Mouse (Mus musculus): ENCODE data around the gene Gm20708. TPM values are rescaled to one million over a fixed set of nuclear protein-coding genes. Genes with fewer than 3 reads are reported as not detected.

Gene Gm20708
- polyA plus RNA-seq, 1 experiment from 2014 or later = 0.78 TPM

DNA sequence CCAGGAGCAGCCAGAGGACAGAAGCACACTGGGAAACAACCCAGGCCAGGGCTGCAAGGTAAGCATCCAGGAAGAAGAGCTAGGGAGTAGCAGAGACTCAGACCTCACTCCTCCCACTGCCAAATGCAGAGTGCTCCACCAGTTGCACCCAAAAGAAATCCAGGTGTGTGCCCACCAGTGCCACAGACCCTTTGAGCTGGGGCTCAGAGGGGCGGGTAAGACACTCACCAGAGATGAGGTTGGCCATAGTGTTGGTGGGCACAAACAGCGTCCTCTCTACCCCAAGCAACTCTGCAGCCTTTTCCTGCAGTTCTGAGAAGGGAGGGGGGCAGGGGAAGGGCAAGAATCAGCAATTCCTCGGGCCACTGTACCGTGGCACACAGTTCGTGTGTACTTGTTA lies 61.9 kb downstream of the Gm20708 start:
- Histone ChIP-seq H3K4me2 (no peak overlapping the region), H3K36me3 (no peaks in the 10 kb centered on the region), H3K27ac (replicated peaks) (no peak overlapping the region), H3K9me3 (no peaks in the 10 kb centered on the region), H3K4me1 (peaks cover 37% of the 10 kb centered on the region), H3K27me3 (replicated peaks) (peaks cover 9% of the 10 kb centered on the region), H3K9ac (no peak overlapping the region), H3K4me3 (no peak overlapping the region)
- 78% methylated on average over 5 of the region's 5 CpGs for WGBS
- no peak for ATAC-seq (ENCODE audit: extremely low read depth, insufficient number of reproducible peaks, low FRiP score, low TSS enrichment)

DNA sequence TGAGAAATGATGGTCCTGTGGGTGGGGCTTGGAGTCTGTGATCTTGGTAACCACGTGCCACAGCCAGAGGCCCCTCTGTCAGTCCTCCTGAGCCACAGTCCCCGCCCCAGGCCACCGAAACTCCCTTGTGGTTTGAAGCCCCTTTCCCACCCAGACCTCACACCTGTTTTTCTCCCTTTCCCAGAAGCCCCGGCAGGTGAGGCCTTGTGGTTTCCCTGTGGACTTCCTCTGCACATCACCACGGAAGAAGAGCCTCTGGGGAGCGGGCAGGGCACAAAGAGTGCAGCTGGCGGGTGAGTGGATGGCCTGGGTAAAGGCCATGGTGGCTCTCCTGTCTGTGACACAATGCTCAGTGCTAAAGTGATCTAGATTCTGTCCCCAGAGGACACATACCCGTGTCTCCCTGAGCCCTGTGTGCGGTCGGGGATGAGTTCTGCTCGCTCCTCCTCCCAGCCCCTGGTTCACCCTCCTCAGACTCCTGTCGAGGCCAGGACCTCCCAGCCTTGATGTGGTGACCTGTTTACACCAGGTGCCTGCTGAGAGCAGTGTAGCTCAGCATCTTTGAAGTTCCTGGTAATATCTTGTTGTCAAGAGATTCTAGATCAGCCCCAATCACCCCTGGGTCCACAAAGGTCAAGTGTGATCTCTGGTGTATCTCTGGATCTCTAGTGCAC lies 62.6 kb downstream of the Gm20708 start:
- Histone ChIP-seq H3K4me2 (peak overlapping the region; percentile 94; the same call in 1 of the 2 replicates), H3K27ac (replicated peaks) (no peak overlapping the region), H3K36me3 (no peaks in the 10 kb centered on the region), H3K27me3 (replicated peaks) (peaks cover 9% of the 10 kb centered on the region), H3K9ac (no peak overlapping the region), H3K4me3 (no peak overlapping the region), H3K9me3 (no peaks in the 10 kb centered on the region), H3K4me1 (peaks cover 44% of the 10 kb centered on the region)
- ATAC-seq (ENCODE audit: extremely low read depth, insufficient number of reproducible peaks, low FRiP score, low TSS enrichment) = no peak
- WGBS = 59% methylated on average over 12 of the region's 12 CpGs

DNA sequence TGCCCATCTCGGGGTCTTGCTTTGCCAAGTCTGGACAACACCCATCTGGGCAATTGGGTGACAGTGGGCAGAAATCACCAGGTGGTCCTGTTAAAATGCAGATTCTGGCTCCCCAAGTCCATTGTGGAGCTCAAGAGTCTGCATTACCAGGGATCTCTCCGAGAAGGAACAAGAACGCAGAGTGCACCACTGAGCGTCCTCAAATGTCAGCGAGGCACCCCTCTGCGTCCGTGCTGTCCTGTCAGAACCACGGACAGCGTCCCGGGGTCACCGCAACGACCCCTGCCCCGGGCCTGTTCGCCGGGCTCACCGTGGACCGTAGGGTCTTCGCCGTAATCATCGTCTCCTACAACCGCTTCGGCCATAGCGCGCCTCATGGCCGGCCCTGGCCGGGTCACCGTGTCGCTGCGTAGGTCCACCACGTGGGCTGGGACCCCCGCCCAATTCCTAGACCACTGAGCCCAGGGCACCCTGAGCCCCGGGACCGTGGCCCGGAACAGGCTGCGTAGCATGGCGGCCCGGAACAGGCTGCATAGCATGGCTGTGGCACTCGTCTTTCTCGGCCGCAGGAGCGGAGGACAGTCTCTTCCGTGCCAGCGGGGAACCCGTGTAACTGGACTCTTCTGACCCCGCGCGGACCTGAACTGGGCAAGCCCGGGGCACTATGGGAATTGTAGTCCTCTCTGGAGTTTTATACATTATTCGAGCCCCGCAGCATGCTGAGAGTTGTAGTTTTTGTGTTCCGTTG lies 63.6 kb downstream of the Gm20708 start, which contains the start of gene Tha1:
Tha1 (minus strand) TSS at position 621 of the 748 bp plus-strand sequence.
- Histone ChIP-seq H3K4me2 (peak within 1 kb of the TSS; percentile 94), H3K9ac (peak within 1 kb of the TSS; percentile 85), H3K9me3 (no peaks in the 10 kb centered on the region), H3K4me1 (peaks cover 54% of the 10 kb centered on the region), H3K27me3 (replicated peaks) (peaks cover 9% of the 10 kb centered on the region), H3K36me3 (no peaks in the 10 kb centered on the region), H3K4me3 (peak within 1 kb of the TSS; percentile 74), H3K27ac (replicated peaks) (peak within 1 kb of the TSS; percentile 40; the same call in 1 of the 2 replicates)
- 2% methylated on average over 51 of the region's 51 CpGs for WGBS
- ATAC-seq (ENCODE audit: extremely low read depth, insufficient number of reproducible peaks, low FRiP score, low TSS enrichment) = peak; percentile 33; the same call in 1 of the 2 replicates

DNA sequence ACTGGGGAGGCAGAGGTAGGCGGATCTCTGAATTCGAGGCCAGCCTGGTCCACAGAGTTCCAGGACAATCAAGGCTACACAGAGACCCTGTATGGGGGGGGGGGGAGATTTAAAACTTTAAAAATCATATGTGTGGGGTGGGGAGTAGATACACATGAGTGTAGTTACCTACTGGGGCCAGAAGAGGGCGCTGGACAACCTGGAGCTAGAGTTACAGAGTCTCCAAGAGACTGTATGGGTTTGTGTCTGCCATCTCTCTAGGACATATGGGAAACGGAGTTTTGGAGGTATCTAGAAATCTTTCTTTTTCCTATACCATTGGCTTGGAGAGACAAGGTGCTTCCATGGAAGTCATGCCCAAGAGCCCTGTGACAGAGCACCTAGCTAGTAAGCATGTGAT lies 65.0 kb downstream of the Gm20708 start:
- 65% methylated on average over 4 of the region's 4 CpGs for WGBS
- Histone ChIP-seq H3K36me3 (no peaks in the 10 kb centered on the region), H3K9ac (no peak overlapping the region), H3K4me3 (no peak overlapping the region), H3K27me3 (replicated peaks) (peaks cover 9% of the 10 kb centered on the region), H3K4me2 (no peak overlapping the region), H3K4me1 (peaks cover 68% of the 10 kb centered on the region), H3K9me3 (no peaks in the 10 kb centered on the region), H3K27ac (replicated peaks) (no peak overlapping the region)
- ATAC-seq (ENCODE audit: extremely low read depth, insufficient number of reproducible peaks, low FRiP score, low TSS enrichment) = no peak

DNA sequence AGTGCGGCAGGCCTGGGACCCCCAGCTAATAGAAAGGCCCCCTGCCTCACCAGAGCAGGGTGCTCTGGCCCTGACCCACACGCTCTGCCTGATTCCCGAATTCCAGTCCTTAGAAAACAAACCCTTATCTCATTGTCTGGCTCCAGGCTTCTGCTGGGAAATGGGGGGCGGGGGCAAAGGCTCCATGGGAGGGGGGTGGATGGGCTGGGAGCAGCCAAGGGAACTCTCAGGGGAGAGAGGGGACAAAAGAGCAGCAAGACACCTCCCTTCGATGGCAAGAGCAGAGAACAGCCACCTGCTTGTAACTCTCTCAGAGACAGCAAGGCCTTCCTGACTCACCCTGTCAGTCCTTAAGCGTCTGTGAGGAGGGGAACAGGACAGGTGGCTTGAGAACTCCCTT lies 66.2 kb downstream of the Gm20708 start:
- peak overlapping the region; percentile 71 for H3K27ac ChIP-seq (replicated peaks)
- peak overlapping the region; percentile 65 for H3K9ac ChIP-seq
- no peaks in the 10 kb centered on the region for H3K9me3 ChIP-seq
- H3K4me1 ChIP-seq = peaks cover 68% of the 10 kb centered on the region
- 7% methylated on average over 6 of the region's 6 CpGs for WGBS
- no peaks in the 10 kb centered on the region for H3K36me3 ChIP-seq
- no peak overlapping the region for H3K4me3 ChIP-seq
- H3K27me3 ChIP-seq (replicated peaks) = peaks cover 9% of the 10 kb centered on the region
- no peak for ATAC-seq (ENCODE audit: extremely low read depth, insufficient number of reproducible peaks, low FRiP score, low TSS enrichment)
- H3K4me2 ChIP-seq = peak overlapping the region; percentile 29; the same call in 1 of the 2 replicates

DNA sequence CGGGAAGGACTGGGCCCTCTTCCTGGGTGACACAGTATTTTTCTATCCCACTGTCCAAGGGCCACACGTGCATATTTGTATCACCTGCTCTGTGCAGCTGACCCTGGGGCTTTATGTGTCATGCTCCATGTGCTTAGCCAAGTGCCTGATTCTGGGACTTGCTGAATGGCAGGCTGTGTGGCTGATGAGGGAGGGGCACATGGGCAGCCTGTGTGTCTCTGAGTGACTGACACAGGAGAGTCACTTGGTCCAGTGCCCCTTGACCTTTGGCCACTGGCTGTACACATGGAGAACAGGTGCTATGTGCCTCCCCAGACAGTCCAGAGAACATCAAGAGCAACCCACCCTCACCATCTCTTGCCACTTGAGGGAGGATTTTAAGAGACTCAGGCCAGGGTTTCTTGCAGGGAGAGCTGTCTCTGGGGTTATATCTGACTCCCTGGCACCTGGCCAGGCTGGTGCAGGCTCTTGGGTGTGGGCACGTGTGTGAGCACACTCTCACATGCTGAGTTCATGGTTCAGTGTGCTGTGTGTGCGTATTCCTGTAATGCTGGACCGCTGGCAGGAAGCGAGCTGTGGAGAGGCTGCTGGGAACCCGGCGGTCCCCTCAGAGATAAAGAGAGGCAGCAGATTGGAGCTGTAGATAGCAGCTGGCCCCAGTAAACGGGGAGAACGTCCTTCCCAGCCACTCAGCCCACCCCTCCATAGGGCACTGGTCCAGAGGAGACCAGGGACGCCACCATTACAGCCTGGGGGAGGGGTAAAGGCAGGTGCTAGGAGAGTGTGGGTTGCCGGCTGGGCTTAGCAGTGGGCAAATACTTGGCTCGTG lies 68.7 kb downstream of the Gm20708 start:
- peak overlapping the region; percentile 29 for H3K27ac ChIP-seq (replicated peaks)
- no peak; the same call in 1 of the 2 replicates for ATAC-seq (ENCODE audit: extremely low read depth, insufficient number of reproducible peaks, low FRiP score, low TSS enrichment)
- H3K9ac ChIP-seq = peak overlapping the region; percentile 65
- no peaks in the 10 kb centered on the region for H3K27me3 ChIP-seq (replicated peaks)
- H3K4me2 ChIP-seq = peak overlapping the region; percentile 54
- H3K9me3 ChIP-seq = no peaks in the 10 kb centered on the region
- 13% methylated on average over 13 of the region's 13 CpGs for WGBS
- peaks cover 77% of the 10 kb centered on the region for H3K4me1 ChIP-seq
- peak overlapping the region; percentile 29 for H3K4me3 ChIP-seq
- H3K36me3 ChIP-seq = no peaks in the 10 kb centered on the region

DNA sequence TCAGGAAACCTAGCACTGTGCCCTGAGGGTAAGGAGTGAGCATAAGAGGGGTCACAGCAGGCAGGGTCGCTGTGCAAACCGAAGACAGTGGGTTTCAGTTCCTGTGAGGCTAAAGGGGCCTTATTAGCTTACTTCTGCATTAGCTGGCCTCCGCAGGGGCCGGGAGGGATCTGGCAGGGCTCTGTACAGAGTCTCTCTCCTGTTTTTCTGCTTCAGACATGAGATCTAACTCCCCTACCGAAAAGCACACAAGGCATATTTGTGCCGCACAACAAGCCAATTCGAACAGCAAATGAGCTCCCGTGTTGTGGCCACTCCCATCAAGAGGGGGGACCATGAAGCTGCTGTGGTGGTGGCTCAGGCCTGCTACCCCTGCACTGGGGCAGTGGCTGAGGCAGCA lies 69.4 kb downstream of the Gm20708 start:
- Histone ChIP-seq H3K27me3 (replicated peaks) (peaks cover 3% of the 10 kb centered on the region; the same call in 1 of the 2 replicates), H3K9me3 (no peaks in the 10 kb centered on the region), H3K4me2 (peak overlapping the region; percentile 54), H3K27ac (replicated peaks) (peak overlapping the region; percentile 29), H3K4me1 (peaks cover 74% of the 10 kb centered on the region), H3K36me3 (no peaks in the 10 kb centered on the region), H3K4me3 (peak overlapping the region; percentile 29; the same call in 1 of the 2 replicates), H3K9ac (peak overlapping the region; percentile 65)
- ATAC-seq (ENCODE audit: extremely low read depth, insufficient number of reproducible peaks, low FRiP score, low TSS enrichment) = no peak
- WGBS = 36% methylated on average over 8 of the region's 8 CpGs

DNA sequence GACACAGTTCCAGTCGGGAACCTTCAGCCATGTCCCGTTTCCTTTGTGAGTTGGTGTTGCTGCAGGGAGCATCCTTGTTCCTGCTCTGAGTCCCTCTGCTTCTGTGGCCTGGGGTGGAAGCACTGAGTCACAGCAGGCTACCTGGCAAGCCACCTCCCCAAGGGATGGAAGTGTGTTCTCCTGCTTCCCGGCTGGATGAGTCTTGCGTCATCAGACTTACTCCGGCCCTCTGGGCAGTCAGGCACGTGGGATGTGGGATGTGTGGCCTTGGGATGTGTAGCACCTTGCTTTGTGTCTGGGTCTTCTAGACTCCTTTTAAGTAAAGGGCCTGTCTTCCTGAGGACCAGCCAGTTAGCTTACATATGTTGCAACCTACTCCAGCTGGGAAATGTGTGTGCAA lies 70.2 kb downstream of the Gm20708 start:
- no peak overlapping the region for H3K4me3 ChIP-seq
- H3K27ac ChIP-seq (replicated peaks) = no peak overlapping the region
- WGBS = 78% methylated on average over 6 of the region's 6 CpGs
- H3K9ac ChIP-seq = no peak overlapping the region
- no peak for ATAC-seq (ENCODE audit: extremely low read depth, insufficient number of reproducible peaks, low FRiP score, low TSS enrichment)
- peaks cover 7% of the 10 kb centered on the region; the same call in 1 of the 2 replicates for H3K27me3 ChIP-seq (replicated peaks)
- no peak overlapping the region for H3K4me2 ChIP-seq
- no peaks in the 10 kb centered on the region for H3K9me3 ChIP-seq
- H3K36me3 ChIP-seq = no peaks in the 10 kb centered on the region
- peaks cover 72% of the 10 kb centered on the region for H3K4me1 ChIP-seq

DNA sequence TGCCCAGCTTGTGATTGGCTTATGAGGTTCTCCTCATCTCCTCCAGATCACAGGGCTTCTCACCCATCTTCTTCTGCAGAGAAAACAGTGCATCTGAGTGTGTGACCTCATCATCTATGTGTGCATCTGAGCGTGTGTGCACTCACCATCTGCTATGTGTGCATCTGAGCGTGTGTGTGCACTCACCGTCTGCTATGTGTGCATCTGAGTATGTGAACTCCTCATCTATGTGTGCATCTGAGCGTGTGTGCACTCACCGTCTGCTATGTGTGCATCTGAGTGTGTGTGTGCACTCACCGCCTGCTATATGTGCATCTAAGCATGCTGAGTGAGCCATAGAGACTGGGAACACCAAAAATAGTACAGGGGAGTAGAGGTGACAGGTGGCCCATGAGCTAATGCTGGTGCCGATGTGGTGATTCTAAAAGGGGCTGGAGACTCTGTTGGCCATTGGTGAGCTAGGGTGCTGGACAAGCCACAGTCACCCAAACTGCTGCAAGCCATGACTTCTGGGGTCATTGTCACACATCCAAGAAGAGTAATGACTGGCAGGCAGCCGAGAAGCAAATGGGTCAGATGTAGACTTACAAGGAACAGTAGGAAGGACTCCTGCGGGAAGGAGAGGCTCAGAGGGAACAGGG lies 71.0 kb downstream of the Gm20708 start:
- H3K27ac ChIP-seq (replicated peaks) = no peak overlapping the region
- no peak for ATAC-seq (ENCODE audit: extremely low read depth, insufficient number of reproducible peaks, low FRiP score, low TSS enrichment)
- 79% methylated on average over 9 of the region's 9 CpGs for WGBS
- peaks cover 64% of the 10 kb centered on the region for H3K4me1 ChIP-seq
- H3K9me3 ChIP-seq = no peaks in the 10 kb centered on the region
- H3K9ac ChIP-seq = no peak overlapping the region
- peaks cover 7% of the 10 kb centered on the region; the same call in 1 of the 2 replicates for H3K27me3 ChIP-seq (replicated peaks)
- H3K4me2 ChIP-seq = no peak overlapping the region
- H3K36me3 ChIP-seq = no peaks in the 10 kb centered on the region
- H3K4me3 ChIP-seq = no peak overlapping the region

DNA sequence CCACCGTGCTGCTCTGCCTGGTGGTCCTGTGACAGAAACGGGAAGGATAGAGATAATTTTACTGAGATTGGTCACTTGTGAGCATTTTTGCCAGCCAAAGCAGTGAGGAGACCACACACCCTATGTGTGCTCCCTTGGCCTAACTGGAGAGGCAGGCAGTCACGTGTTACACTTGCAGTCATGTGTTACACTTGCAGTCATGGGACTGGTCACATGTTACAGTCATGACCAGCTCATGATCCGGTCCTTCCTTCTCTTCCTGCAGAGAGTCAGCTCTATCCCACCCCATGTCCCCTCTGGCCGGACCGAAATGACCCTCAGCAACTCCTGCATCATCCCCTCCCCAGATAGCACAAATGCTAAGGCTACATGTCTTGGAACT lies 71.5 kb downstream of the Gm20708 start:
- Histone ChIP-seq H3K4me1 (peaks cover 59% of the 10 kb centered on the region), H3K9me3 (no peaks in the 10 kb centered on the region), H3K9ac (no peak overlapping the region), H3K27ac (replicated peaks) (no peak overlapping the region), H3K27me3 (replicated peaks) (peaks cover 7% of the 10 kb centered on the region; the same call in 1 of the 2 replicates), H3K36me3 (no peaks in the 10 kb centered on the region), H3K4me3 (no peak overlapping the region), H3K4me2 (no peak overlapping the region)
- 76% methylated on average over 6 of the region's 6 CpGs for WGBS
- ATAC-seq (ENCODE audit: extremely low read depth, insufficient number of reproducible peaks, low FRiP score, low TSS enrichment) = no peak
